Mouse (Mus musculus) hindbrain, embryonic 12.5 days (tissue): ENCODE measurements around the gene Fam186b. TPM values are rescaled to one million over a fixed set of nuclear protein-coding genes. Genes with fewer than 3 reads are reported as not detected.
A peak's percentile ranks its signal among the peaks of the same experiment; 100 is the strongest.
"Not testable (repeated sequence)": the region's sequence is repeated elsewhere in the genome, so short reads cannot be mapped to it uniquely, and the experiment has no call there.

Source experiments
- ATAC-seq: fragments of 200-750 bp; cut with Nextera tagmentation; 2 replicates; pipeline ENCODE4 v1.8.0; 2017; ENCODE audit warnings: moderate TSS enrichment; ENCODE audit not compliant: low FRiP score
- H3K27ac ChIP-seq: fragments of 300-500 bp; sonication (generic); 2 replicates; pipeline ENCODE4 v1.5.1; 2016; ENCODE audit warnings: mild to moderate bottlenecking
- H3K27me3 ChIP-seq: fragments of 300-500 bp; sonication (generic); 2 replicates; pipeline ENCODE4 v1.6.1; 2016; ENCODE audit warnings: mild to moderate bottlenecking
- H3K36me3 ChIP-seq: fragments of 300-500 bp; sonication (generic); 2 replicates; pipeline ENCODE4 v1.6.1; 2016; ENCODE audit warnings: mild to moderate bottlenecking
- H3K4me1 ChIP-seq: fragments of 300-500 bp; sonication (generic); 2 replicates; pipeline ENCODE4 v1.6.1; 2016
- H3K4me2 ChIP-seq: fragments of 300-500 bp; sonication (generic); replicated peaks from 2 replicates; pipeline ENCODE4 v1.6.1; 2016; ENCODE audit warnings: mild to moderate bottlenecking
- H3K4me3 ChIP-seq: fragments of 300-500 bp; sonication (generic); 2 replicates; pipeline ENCODE4 v1.5.1; 2016; ENCODE audit warnings: mild to moderate bottlenecking
- H3K9ac ChIP-seq: fragments of 300-500 bp; sonication (generic); 2 replicates; pipeline ENCODE4 v1.6.1; 2016; ENCODE audit warnings: mild to moderate bottlenecking, moderate library complexity
- H3K9me3 ChIP-seq: fragments of 300-500 bp; sonication (generic); replicated peaks from 2 replicates; pipeline ENCODE4 v1.6.1; 2016; ENCODE audit warnings: mild to moderate bottlenecking
- WGBS: fragments of 180-500 bp; shearing (Covaris S2); methylation state at CpG from one replicate; pipeline ENCODE4 v1.1.7; 2016; 5-methylcytosine and 5-hydroxymethylcytosine counted together
- polyA plus RNA-seq: library from polyadenylated mRNA; unstranded; fragments of >200 nt; fragmentation: Nextera tagmentation; extraction: Ambion mirVana; gene quantifications from 2 replicates; pipeline ENCODE4 v1.2.1, GENCODE M21; 2016

Gene Fam186b
- polyA plus RNA-seq, 1 experiment from 2014 or later = 0.22 TPM

DNA sequence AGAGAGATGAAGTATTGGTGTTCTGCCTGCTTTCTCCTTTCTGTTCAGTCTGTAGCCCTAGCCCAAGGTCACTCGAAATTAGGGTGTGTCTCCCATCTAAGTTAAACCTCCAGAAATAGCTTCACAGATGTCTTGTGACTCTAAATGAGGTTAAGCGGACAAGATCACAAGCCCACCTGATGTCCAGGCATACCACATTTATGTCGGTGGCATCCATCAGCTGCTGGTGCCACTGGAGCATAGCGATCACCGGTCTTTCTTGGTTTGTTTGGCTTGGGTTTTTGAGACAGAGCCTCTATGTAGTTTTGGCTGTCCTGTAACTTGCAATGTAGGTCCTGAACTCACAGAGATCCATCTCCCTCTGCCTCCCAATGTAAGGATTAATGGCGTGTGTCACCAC is 41.9 kb downstream of the Fam186b start:
- 96% methylated on average over 6 of the region's 6 CpGs for WGBS
- no peak for ATAC-seq

GRCm38 (mm10) chr15:99253175-99253479 is 42.6 kb downstream of the Fam186b start:
- 59% methylated on average over 2 of the region's 2 CpGs for WGBS
- ATAC-seq, H3K4me3 ChIP-seq, H3K27me3 ChIP-seq, H3K9ac ChIP-seq, H3K9me3 ChIP-seq, H3K27ac ChIP-seq: not testable (repeated sequence)
- Histone ChIP-seq H3K4me2 (peak overlapping the region; percentile 84), H3K36me3 (peaks cover 10% of the 10 kb centered on the region), H3K4me1 (peaks cover 13% of the 10 kb centered on the region; the same call in 1 of the 2 replicates)

More for the DNA sequence above, 41.9 kb downstream of the Fam186b start:
- Histone ChIP-seq H3K27ac (no peak overlapping the region), H3K4me3 (no peak overlapping the region), H3K27me3 (no peaks in the 10 kb centered on the region), H3K36me3 (peaks cover 4% of the 10 kb centered on the region; the same call in 1 of the 2 replicates), H3K9ac (no peak overlapping the region), H3K4me1 (peaks cover 13% of the 10 kb centered on the region; the same call in 1 of the 2 replicates), H3K4me2 (no peak overlapping the region), H3K9me3 (no peaks in the 10 kb centered on the region)

DNA sequence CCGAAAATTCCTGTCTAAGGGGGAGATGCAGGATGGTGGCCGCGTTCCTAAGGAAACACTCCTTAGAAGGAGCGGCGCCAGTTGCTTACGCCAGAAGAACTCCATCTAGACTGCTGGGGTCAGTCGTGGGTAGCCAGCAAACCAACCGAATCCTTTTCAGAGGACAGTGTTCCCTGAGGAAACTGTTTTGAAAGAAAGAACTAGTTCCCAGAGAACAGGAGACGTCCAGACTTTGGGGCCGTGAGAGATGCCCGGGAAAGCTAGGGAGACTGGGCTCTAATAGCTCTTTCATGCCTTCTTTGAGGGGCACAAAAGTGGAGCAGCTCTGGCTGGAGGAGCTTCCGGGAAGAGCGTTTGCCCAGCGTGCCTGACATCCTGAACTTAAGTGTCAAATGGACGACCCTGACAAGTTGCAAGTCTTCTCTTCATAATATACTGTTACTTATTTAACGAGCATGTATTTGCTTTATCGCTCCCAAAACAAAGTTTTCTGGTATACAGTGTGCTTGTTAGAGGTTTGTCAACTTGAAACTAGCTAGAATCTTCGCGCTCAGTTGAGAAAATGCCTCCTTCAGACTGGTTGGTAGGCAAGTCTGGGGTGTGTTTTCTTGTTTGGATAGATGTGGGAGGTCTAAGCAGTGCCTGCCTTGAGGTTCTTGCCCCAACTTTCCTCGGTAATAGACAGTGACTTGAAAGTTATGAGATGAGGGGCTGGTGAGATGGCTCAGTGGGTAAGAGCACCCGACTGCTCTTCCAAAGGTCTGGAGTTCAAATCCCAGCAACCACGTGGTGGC is 43.1 kb downstream of the Fam186b start:
- H3K4me3 ChIP-seq = peak overlapping the region; percentile 64
- peak overlapping the region; percentile 84 for H3K4me2 ChIP-seq
- peaks cover 13% of the 10 kb centered on the region; the same call in 1 of the 2 replicates for H3K4me1 ChIP-seq
- no peaks in the 10 kb centered on the region for H3K9me3 ChIP-seq
- peak overlapping the region; percentile 74 for H3K9ac ChIP-seq
- H3K27me3 ChIP-seq = no peaks in the 10 kb centered on the region
- peaks cover 16% of the 10 kb centered on the region for H3K36me3 ChIP-seq
- ATAC-seq = peak; percentile 30; the same call in 1 of the 2 replicates
- H3K27ac ChIP-seq = peak overlapping the region; percentile 96
- WGBS = 5% methylated on average over 22 of the region's 22 CpGs

GRCm38 (mm10) chr15:99251626-99252380 is 43.9 kb downstream of the Fam186b start, which contains the start of gene Mcrs1:
Mcrs1 (minus strand) TSS chr15:99251961.
- Histone ChIP-seq H3K9ac (peak within 1 kb of the TSS; percentile 74), H3K9me3 (no peaks in the 10 kb centered on the region), H3K4me1 (peaks cover 13% of the 10 kb centered on the region; the same call in 1 of the 2 replicates), H3K27ac (peak within 1 kb of the TSS; percentile 96), H3K4me3 (peak within 1 kb of the TSS; percentile 64), H3K27me3 (no peaks in the 10 kb centered on the region), H3K36me3 (peaks cover 23% of the 10 kb centered on the region), H3K4me2 (peak within 1 kb of the TSS; percentile 84)
- WGBS = under 1% methylated on average over 52 of the region's 52 CpGs
- peak; percentile 92 for ATAC-seq

- H3K4me2 ChIP-seq = peak overlapping the region; percentile 84
- peak overlapping the region; percentile 44; the same call in 1 of the 2 replicates for H3K27ac ChIP-seq
- peaks cover 30% of the 10 kb centered on the region for H3K36me3 ChIP-seq
- H3K27me3 ChIP-seq, ATAC-seq, H3K9me3 ChIP-seq: not testable (repeated sequence)
- H3K9ac ChIP-seq = peak overlapping the region; percentile 72
- H3K4me3 ChIP-seq = peak overlapping the region; percentile 64
- WGBS = 1% methylated on average over 15 of the region's 15 CpGs
- peaks cover 13% of the 10 kb centered on the region; the same call in 1 of the 2 replicates for H3K4me1 ChIP-seq
Observed at GRCm38 (mm10) chr15:99251111-99251510, 44.6 kb downstream of the Fam186b start.

GRCm38 (mm10) chr15:99249938-99250337 is 45.8 kb downstream of the Fam186b start:
- H3K27me3 ChIP-seq = no peaks in the 10 kb centered on the region
- no peaks in the 10 kb centered on the region for H3K9me3 ChIP-seq
- H3K4me3 ChIP-seq = no peak overlapping the region
- H3K4me1 ChIP-seq = peaks cover 13% of the 10 kb centered on the region; the same call in 1 of the 2 replicates
- no peak overlapping the region for H3K4me2 ChIP-seq
- H3K9ac ChIP-seq = peak overlapping the region; percentile 32; the same call in 1 of the 2 replicates
- H3K27ac ChIP-seq = no peak overlapping the region
- no peak for ATAC-seq
- 90% methylated on average over 11 of the region's 11 CpGs for WGBS
- H3K36me3 ChIP-seq = peaks cover 40% of the 10 kb centered on the region

DNA sequence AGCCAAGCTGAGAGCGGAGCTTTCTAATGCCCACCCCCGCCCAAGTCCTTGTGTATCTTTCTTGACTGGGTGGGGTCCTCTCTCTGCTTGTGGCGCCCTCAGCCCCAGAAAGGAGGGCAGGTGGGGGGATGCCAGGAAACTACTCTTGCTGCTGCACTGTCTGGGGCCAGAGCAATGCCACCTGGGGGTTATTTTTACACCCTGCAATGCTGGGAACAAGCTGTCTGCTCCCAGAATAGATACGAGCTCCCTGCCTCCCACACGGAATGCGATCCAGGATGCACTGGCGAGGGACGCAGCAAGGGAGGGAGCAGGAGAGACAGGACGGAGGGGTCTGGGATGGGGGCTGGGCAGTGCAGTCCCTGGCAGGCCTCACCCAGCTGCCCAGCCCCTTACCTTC is 46.7 kb downstream of the Fam186b start:
- no peaks in the 10 kb centered on the region for H3K27me3 ChIP-seq
- no peak overlapping the region for H3K27ac ChIP-seq
- no peak for ATAC-seq
- H3K4me3 ChIP-seq = no peak overlapping the region
- 91% methylated on average over 9 of the region's 9 CpGs for WGBS
- no peaks in the 10 kb centered on the region for H3K9me3 ChIP-seq
- H3K36me3 ChIP-seq = peaks cover 50% of the 10 kb centered on the region
- H3K4me1 ChIP-seq = peaks cover 13% of the 10 kb centered on the region; the same call in 1 of the 2 replicates
- no peak overlapping the region for H3K4me2 ChIP-seq
- H3K9ac ChIP-seq = no peak overlapping the region

- not testable (repeated sequence) for H3K4me2 ChIP-seq, H3K27me3 ChIP-seq, H3K27ac ChIP-seq, H3K9ac ChIP-seq, H3K9me3 ChIP-seq, H3K4me1 ChIP-seq, ATAC-seq, H3K4me3 ChIP-seq
- peaks cover 70% of the 10 kb centered on the region for H3K36me3 ChIP-seq
- WGBS = 95% methylated on average over 6 of the region's 6 CpGs
Observed at GRCm38 (mm10) chr15:99246736-99247135, 49.0 kb downstream of the Fam186b start.

DNA sequence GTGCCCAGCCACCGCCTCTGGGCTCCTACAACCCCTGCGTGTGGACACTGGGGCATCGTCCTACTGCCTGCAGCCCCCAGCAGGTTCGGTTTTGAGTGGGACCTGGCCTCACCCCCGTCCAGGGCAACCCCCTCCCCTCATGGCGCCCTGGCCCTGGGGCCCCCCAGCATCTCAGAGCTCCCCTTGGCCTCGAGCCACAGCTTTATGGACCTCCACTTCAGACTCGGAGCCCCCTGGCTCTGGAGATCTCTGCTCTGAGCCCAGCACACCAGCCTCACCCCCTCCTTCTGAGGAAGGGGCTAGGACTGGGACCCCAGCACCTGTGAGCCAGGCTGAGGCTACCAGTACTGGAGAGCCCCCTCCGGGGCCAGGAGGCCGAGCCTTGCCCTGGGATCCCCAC is 53.6 kb downstream of the Fam186b start:
- Histone ChIP-seq H3K9me3 (no peaks in the 10 kb centered on the region), H3K4me3 (no peak overlapping the region), H3K36me3 (peaks cover 65% of the 10 kb centered on the region), H3K4me2 (no peak overlapping the region), H3K4me1 (no peaks in the 10 kb centered on the region; the same call in 1 of the 2 replicates), H3K9ac (no peak overlapping the region), H3K27ac (no peak overlapping the region), H3K27me3 (no peaks in the 10 kb centered on the region)
- WGBS = 92% methylated on average over 10 of the region's 10 CpGs
- ATAC-seq = no peak; the same call in 1 of the 2 replicates

DNA sequence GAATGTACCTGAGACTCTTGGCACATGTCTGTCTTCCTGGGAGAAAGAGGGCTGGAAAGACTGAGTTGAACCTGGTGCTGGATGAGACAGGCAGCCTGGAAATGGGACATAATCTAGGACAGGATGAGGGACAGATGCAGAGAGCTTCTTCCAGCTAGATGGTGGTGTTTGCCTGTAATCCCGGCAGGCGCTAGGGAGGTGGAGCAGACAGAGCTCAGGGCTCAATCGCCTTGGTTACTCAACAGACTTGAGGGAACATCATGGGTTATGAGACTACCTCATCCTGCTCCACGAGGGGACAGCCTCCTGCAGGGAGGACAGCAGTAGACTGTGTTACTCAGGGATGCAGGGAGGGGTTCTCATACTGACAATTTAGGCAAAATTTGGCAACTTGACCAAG is 54.4 kb downstream of the Fam186b start:
- Histone ChIP-seq H3K4me2 (no peak overlapping the region), H3K27me3 (no peaks in the 10 kb centered on the region), H3K27ac (no peak overlapping the region), H3K9me3 (no peaks in the 10 kb centered on the region), H3K4me3 (no peak overlapping the region), H3K4me1 (no peaks in the 10 kb centered on the region; the same call in 1 of the 2 replicates), H3K36me3 (peaks cover 57% of the 10 kb centered on the region), H3K9ac (no peak overlapping the region)
- ATAC-seq = no peak
- 81% methylated on average over 4 of the region's 4 CpGs for WGBS

DNA sequence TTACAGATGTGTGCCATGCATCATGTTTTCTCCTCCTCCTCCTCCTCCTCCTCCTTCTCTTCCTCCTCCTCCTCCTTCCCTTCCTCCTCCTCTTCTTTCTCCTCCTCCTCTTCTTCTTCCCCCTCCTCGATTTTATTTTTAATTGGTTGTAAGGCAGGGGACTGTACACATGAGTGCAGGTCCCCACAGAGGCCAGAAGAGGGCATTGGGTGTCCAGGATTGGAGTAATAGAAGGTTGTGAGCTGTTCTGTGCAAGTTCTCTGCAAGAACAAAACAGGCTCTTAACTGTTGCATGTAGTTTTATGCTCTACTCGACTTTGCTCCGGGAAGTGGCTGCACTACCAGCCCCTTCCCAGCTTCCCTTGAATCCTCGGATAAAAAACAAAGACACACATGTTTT is 55.6 kb downstream of the Fam186b start:
- no peak overlapping the region for H3K27ac ChIP-seq
- H3K36me3 ChIP-seq = peaks cover 48% of the 10 kb centered on the region
- 75% methylated on average over 4 of the region's 4 CpGs for WGBS
- H3K4me2 ChIP-seq = no peak overlapping the region
- H3K9me3 ChIP-seq = no peaks in the 10 kb centered on the region
- H3K27me3 ChIP-seq = no peaks in the 10 kb centered on the region
- H3K4me1 ChIP-seq = no peaks in the 10 kb centered on the region; the same call in 1 of the 2 replicates
- no peak overlapping the region for H3K9ac ChIP-seq
- no peak overlapping the region for H3K4me3 ChIP-seq
- ATAC-seq = no peak

GRCm38 (mm10) chr15:99238006-99238405 is 57.7 kb downstream of the Fam186b start:
- peaks cover 10% of the 10 kb centered on the region for H3K27me3 ChIP-seq
- WGBS = 59% methylated on average over 11 of the region's 11 CpGs
- H3K4me2 ChIP-seq = no peak overlapping the region
- peaks cover 26% of the 10 kb centered on the region for H3K36me3 ChIP-seq
- no peak for ATAC-seq
- peaks cover 2% of the 10 kb centered on the region for H3K4me1 ChIP-seq
- H3K9me3 ChIP-seq = no peaks in the 10 kb centered on the region
- H3K4me3 ChIP-seq = no peak overlapping the region
- H3K27ac ChIP-seq = no peak overlapping the region
- no peak overlapping the region for H3K9ac ChIP-seq
